In the genomic region with DNA sequence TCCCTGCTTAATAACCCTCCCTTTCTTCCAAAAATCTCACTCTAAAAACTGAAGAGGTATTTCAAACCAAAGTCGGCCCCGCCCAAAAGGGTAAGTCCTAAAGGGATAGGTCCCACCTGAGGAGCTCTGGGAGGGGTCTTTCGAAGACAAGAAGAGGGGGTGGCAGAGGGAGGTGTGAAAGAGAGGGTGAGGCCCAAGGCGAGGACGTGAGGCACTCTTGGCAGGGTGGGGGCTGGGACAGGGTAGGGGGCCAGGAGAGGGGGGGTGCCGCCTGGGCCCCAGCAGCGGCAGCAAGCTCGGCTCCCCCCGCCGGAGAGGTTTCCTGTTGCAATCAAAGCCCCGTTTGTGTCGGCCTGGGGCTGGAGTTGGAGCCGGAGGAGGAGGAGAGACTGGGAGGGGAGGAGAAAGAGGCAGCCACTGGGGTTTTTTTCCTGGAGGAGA, we compare ENCODE assay signal across 9 mouse cellular contexts. TPM values are rescaled to one million over a fixed set of nuclear protein-coding genes. Genes with fewer than 3 reads are reported as not detected.
DNase-seq lines count a peak whose midpoint lies in the region; ATAC-seq and TF ChIP-seq lines count a peak whose summit lies in the region.
"Had no signal": no experiment of that assay in that cellular context is flagged by ENCODE, and none has a peak within 500 bp of the region (broad histone marks: within the 10 kb centered on the region; RNA-seq: fewer than 3 reads in every experiment).

No protein-coding gene starts in this region.

- peaks cover 67% of the 10 kb centered on the region for H3K4me1 ChIP-seq in heart, embryonic 10.5 days
- H3K4me1 ChIP-seq in hindbrain, embryonic 13.5 days (replicated peaks), result peaks cover 42% of the 10 kb centered on the region
- H3K4me1 ChIP-seq in liver, postnatal 0 days (ENCODE audit: insufficient read depth), result peaks cover 14% of the 10 kb centered on the region

- peak overlapping the region; percentile 15; the same call in 1 of the 2 replicates for H3K4me2 ChIP-seq in hindbrain, embryonic 13.5 days
- peak overlapping the region; percentile 38; the same call in 1 of the 2 replicates for H3K4me2 ChIP-seq in liver, postnatal 0 days (ENCODE audit: low read depth, low read length)

- intact Hi-C loops in heart, postnatal 25 days (cut with DNase I), result no loop called here

- WGBS in heart, embryonic 10.5 days, result 0% methylated on average over 13 of the region's 13 CpGs
- 2% methylated on average over 13 of the region's 13 CpGs for WGBS in hindbrain, embryonic 13.5 days
- 7% methylated on average over 12 of the region's 13 CpGs for WGBS in liver, postnatal 0 days (ENCODE audit: insufficient replicate concordance)

- no peak for ATAC-seq in hindbrain, embryonic 13.5 days (ENCODE audit: low FRiP score)
- ATAC-seq in liver, postnatal 0 days, result no peak
- no peak for ATAC-seq in megakaryocyte, adult 5-6 weeks (ENCODE audit: poor library complexity, severe bottlenecking)
- no peak for ATAC-seq in frontal cortex, adult (ENCODE audit: low TSS enrichment)

- H3K36me3 ChIP-seq in heart, embryonic 10.5 days, result 0 out of 2 replicates have a peak, but pooled peaks cover 4% of the 10 kb centered on the region
- H3K36me3 ChIP-seq in hindbrain, embryonic 13.5 days, result no peaks in the 10 kb centered on the region
- no peaks in the 10 kb centered on the region for H3K36me3 ChIP-seq in liver, postnatal 0 days (replicated peaks; ENCODE audit: insufficient read depth, low read length)

- H3K27ac ChIP-seq in heart, embryonic 10.5 days, result peak overlapping the region; percentile 90
- H3K27ac ChIP-seq in hindbrain, embryonic 13.5 days, result peak overlapping the region; percentile 26; the same call in 1 of the 2 replicates
- peak overlapping the region; percentile 34; the same call in 1 of the 2 replicates for H3K27ac ChIP-seq in liver, postnatal 0 days (ENCODE audit: low read depth)

- H3K9ac ChIP-seq in hindbrain, embryonic 13.5 days, result no peak overlapping the region
- H3K9ac ChIP-seq in liver, postnatal 0 days (replicated peaks), result no peak overlapping the region

- DNase-seq in heart, embryonic 10.5 days (ENCODE audit: low spot score), result no peak
- no peak for DNase-seq in heart, postnatal 25 days (ENCODE audit: low spot score)
- peak; percentile 80 for DNase-seq in embryo, embryonic 11 days
- DNase-seq in liver, postnatal 0 days, result no peak
- DNase-seq in B cell, adult 2 months, result no peak

- TF ChIP-seq CTCF in liver, postnatal 0 days (IDR thresholded peaks at IDR 0.05; ENCODE audit: low read depth), result no peak

- TF ChIP-seq EP300 in liver, postnatal 0 days (IDR thresholded peaks at IDR 0.05; ENCODE audit: low read depth), result no peak

- H3K9me3 ChIP-seq in heart, embryonic 10.5 days, result no peaks in the 10 kb centered on the region
- no peaks in the 10 kb centered on the region for H3K9me3 ChIP-seq in hindbrain, embryonic 13.5 days
- H3K9me3 ChIP-seq in liver, postnatal 0 days (ENCODE audit: low read length), result no peaks in the 10 kb centered on the region

- peaks cover 78% of the 10 kb centered on the region for H3K27me3 ChIP-seq in heart, embryonic 10.5 days (ENCODE audit: insufficient read depth, poor library complexity, severe bottlenecking)
- H3K27me3 ChIP-seq in hindbrain, embryonic 13.5 days, result peaks cover 86% of the 10 kb centered on the region
- H3K27me3 ChIP-seq in liver, postnatal 0 days (ENCODE audit: insufficient read depth, low read length), result peaks cover 70% of the 10 kb centered on the region

- peak overlapping the region; percentile 73 for H3K4me3 ChIP-seq in heart, embryonic 10.5 days
- H3K4me3 ChIP-seq in hindbrain, embryonic 13.5 days, result no peak overlapping the region; the same call in 1 of the 2 replicates
- no peak overlapping the region for H3K4me3 ChIP-seq in liver, postnatal 0 days (ENCODE audit: low read depth, low read length)

RNA-seq across cellular contexts. Expression of gene Rarg, which starts 8.0 kb away (rescaled TPM):
- polyA plus RNA-seq in heart, embryonic 10.5 days (2016; fragmentation: Nextera tagmentation; extraction: Ambion mirVana), result 11.3 and 17.3 TPM in 2 replicates
- 10 to 100 TPM; 17.0 to 20.8 TPM for total RNA-seq in heart, postnatal 25 days (2021)
- 5.7 and 7.1 TPM in 2 replicates for polyA plus RNA-seq in hindbrain, embryonic 13.5 days (2015; fragmentation: Nextera tagmentation; extraction: Ambion mirVana)
- 2.4 and 2.6 TPM in 2 replicates for polyA plus RNA-seq in liver, postnatal 0 days (2015; fragmentation: Nextera tagmentation; extraction: Ambion mirVana)
- 34.6 and 39.9 TPM in 2 replicates for total RNA-seq in megakaryocyte, adult 5-6 weeks (2015)
- 30.8 and 31.9 TPM in 2 replicates for total RNA-seq in megakaryocyte, adult 5-6 weeks (2017)

RNA-seq across cellular contexts. Expression of gene Itgb7, which starts 17.5 kb away (rescaled TPM):
- 0.22 and 1.5 TPM in 2 replicates for polyA plus RNA-seq in heart, embryonic 10.5 days (2016; fragmentation: Nextera tagmentation; extraction: Ambion mirVana)
- total RNA-seq in heart, postnatal 25 days (2021), result 1 to 10 TPM; 1.3 TPM
- 0.45 and 1.5 TPM in 2 replicates for polyA plus RNA-seq in hindbrain, embryonic 13.5 days (2015; fragmentation: Nextera tagmentation; extraction: Ambion mirVana)
- polyA plus RNA-seq in liver, postnatal 0 days (2015; fragmentation: Nextera tagmentation; extraction: Ambion mirVana), result 5.8 and 8.6 TPM in 2 replicates
- total RNA-seq in megakaryocyte, adult 5-6 weeks (2015), result 638 and 660 TPM in 2 replicates
- total RNA-seq in megakaryocyte, adult 5-6 weeks (2017), result 1,192 and 1,305 TPM in 2 replicates

RNA-seq across cellular contexts. Expression of gene Gm9918, which starts 21.1 kb away (rescaled TPM):
- 0.23 TPM in 1 of 2 replicates, not detected in the other for polyA plus RNA-seq in heart, embryonic 10.5 days (2016; fragmentation: Nextera tagmentation; extraction: Ambion mirVana)
- total RNA-seq in heart, postnatal 25 days (2021), result not detected
- 0.14 and 0.22 TPM in 2 replicates for polyA plus RNA-seq in hindbrain, embryonic 13.5 days (2015; fragmentation: Nextera tagmentation; extraction: Ambion mirVana)
- polyA plus RNA-seq in liver, postnatal 0 days (2015; fragmentation: Nextera tagmentation; extraction: Ambion mirVana), result not detected in 2 replicates
- total RNA-seq in megakaryocyte, adult 5-6 weeks (2015), result not detected in 2 replicates
- total RNA-seq in megakaryocyte, adult 5-6 weeks (2017), result not detected in 2 replicates
- total RNA-seq: layer of hippocampus, postnatal 10 days had no signal

RNA-seq across cellular contexts. Expression of gene Mfsd5, which starts 30.0 kb away (rescaled TPM):
- 55.7 and 63.4 TPM in 2 replicates for polyA plus RNA-seq in heart, embryonic 10.5 days (2016; fragmentation: Nextera tagmentation; extraction: Ambion mirVana)
- 10 to 100 TPM; 15.5 to 18.5 TPM for total RNA-seq in heart, postnatal 25 days (2021)
- polyA plus RNA-seq in hindbrain, embryonic 13.5 days (2015; fragmentation: Nextera tagmentation; extraction: Ambion mirVana), result 54.7 TPM in 2 replicates
- 25.4 and 27.4 TPM in 2 replicates for polyA plus RNA-seq in liver, postnatal 0 days (2015; fragmentation: Nextera tagmentation; extraction: Ambion mirVana)
- total RNA-seq in megakaryocyte, adult 5-6 weeks (2015), result 49.8 and 64.3 TPM in 2 replicates
- 34.8 and 35.1 TPM in 2 replicates for total RNA-seq in megakaryocyte, adult 5-6 weeks (2017)

RNA-seq across cellular contexts. Expression of gene Csad, which starts 44.7 kb away (rescaled TPM):
- polyA plus RNA-seq in heart, embryonic 10.5 days (2016; fragmentation: Nextera tagmentation; extraction: Ambion mirVana), result 36.1 and 41.0 TPM in 2 replicates
- 10 to 100 TPM; 15.7 to 16.3 TPM for total RNA-seq in heart, postnatal 25 days (2021)
- 43.2 and 44.5 TPM in 2 replicates for polyA plus RNA-seq in hindbrain, embryonic 13.5 days (2015; fragmentation: Nextera tagmentation; extraction: Ambion mirVana)
- polyA plus RNA-seq in liver, postnatal 0 days (2015; fragmentation: Nextera tagmentation; extraction: Ambion mirVana), result 224 and 243 TPM in 2 replicates
- total RNA-seq in megakaryocyte, adult 5-6 weeks (2015), result 5.6 and 9.3 TPM in 2 replicates
- 8.6 and 15.4 TPM in 2 replicates for total RNA-seq in megakaryocyte, adult 5-6 weeks (2017)

Comparison
In these comparisons a context has a peak if more than half of its experiments do, and no peak if none do; other contexts are left out.
1. H3K27ac ChIP-seq: peak in every context shown above with its lines; median percentile 90 in heart, embryonic 10.5 days; 34 in liver, postnatal 0 days; 26 in hindbrain, embryonic 13.5 days.